Mouse (Mus musculus) urinary bladder, adult 2 months (tissue): ENCODE measurements around the gene Ccl25. TPM values are rescaled to one million over a fixed set of nuclear protein-coding genes. Genes with fewer than 3 reads are reported as not detected.

ENCODE experiments used
- polyA plus RNA-seq: library from polyadenylated mRNA; depleted of rRNA; stranded (reverse); fragments of >200 nt; gene quantifications from 2 replicates; pipeline ENCODE4 v1.2.3, GENCODE M21; 2012; rRNA removed

Ccl25 gene
- polyA plus RNA-seq, 1 experiment: 8.2 TPM

Other genes starting within 250 kb of the Ccl25 start
- 15.1 and 28.6 TPM in 2 replicates for gene Cd209f, start 219.4 kb upstream of the Ccl25 start, polyA plus RNA-seq
- gene Cd209g, start 191.1 kb upstream of the Ccl25 start, polyA plus RNA-seq: 6.7 and 13.7 TPM in 2 replicates
- 13.7 and 19.1 TPM in 2 replicates for gene Evi5l, start 158.6 kb upstream of the Ccl25 start, polyA plus RNA-seq
- 0.72 and 1.1 TPM in 2 replicates for gene Prr36, start 107.8 kb upstream of the Ccl25 start, polyA plus RNA-seq
- 15.4 and 15.9 TPM in 2 replicates for gene Lrrc8e, start 98.4 kb upstream of the Ccl25 start, polyA plus RNA-seq
- gene Map2k7, start 86.5 kb upstream of the Ccl25 start, polyA plus RNA-seq: 39.9 and 50.3 TPM in 2 replicates
- gene Gm49320, start 86.3 kb upstream of the Ccl25 start, polyA plus RNA-seq: 4.3 and 5.9 TPM in 2 replicates
- gene Tgfbr3l, start 77.0 kb upstream of the Ccl25 start, polyA plus RNA-seq: 31.6 and 33.6 TPM in 2 replicates
- gene Snapc2, start 72.1 kb upstream of the Ccl25 start, polyA plus RNA-seq: 50.9 and 56.7 TPM in 2 replicates
- gene Ctxn1, start 65.9 kb upstream of the Ccl25 start, polyA plus RNA-seq: 98.2 and 133 TPM in 2 replicates
- 66.5 and 76.2 TPM in 2 replicates for gene Timm44, start 49.3 kb upstream of the Ccl25 start, polyA plus RNA-seq
- 61.6 and 65.9 TPM in 2 replicates for gene Elavl1, start 203 bp downstream of the Ccl25 start, polyA plus RNA-seq
- gene Cers4, start 167.8 kb downstream of the Ccl25 start, polyA plus RNA-seq: 44.8 and 47.9 TPM in 2 replicates